Mouse (Mus musculus) embryonic facial prominence, embryonic 14.5 days (tissue): ENCODE measurements around the gene Prtn3. TPM values are rescaled to one million over a fixed set of nuclear protein-coding genes. Genes with fewer than 3 reads are reported as not detected.
A peak's percentile ranks its signal among the peaks of the same experiment; 100 is the strongest.

Experiments used
- ATAC-seq: fragments of 200-750 bp; cut with Nextera tagmentation; 2 replicates; pipeline ENCODE4 v1.8.0; 2017; ENCODE audit warnings: low read depth, moderate number of reproducible peaks, moderate TSS enrichment
- DNase-seq: peaks from one replicate; pipeline ENCODE4 v3.0.0-alpha.2; 2015; ENCODE audit warnings: low spot score
- H3K27ac ChIP-seq: fragments of 300-500 bp; sonication (generic); replicated peaks from 2 replicates; pipeline ENCODE4 v1.5.1; 2014; ENCODE audit warnings: low read depth, mild to moderate bottlenecking, low read length, moderate library complexity
- H3K27me3 ChIP-seq: fragments of 300-500 bp; sonication (generic); replicated peaks from 2 replicates; pipeline ENCODE4 v1.6.1; 2014; ENCODE audit warnings: low read length; ENCODE audit not compliant: control insufficient read depth, insufficient read depth
- H3K36me3 ChIP-seq: fragments of 300-500 bp; sonication (generic); 2 replicates; pipeline ENCODE4 v1.6.1; 2014; ENCODE audit warnings: low read length, mixed read lengths; ENCODE audit not compliant: control insufficient read depth, insufficient read depth
- H3K4me1 ChIP-seq: fragments of 300-500 bp; sonication (generic); 2 replicates; pipeline ENCODE4 v1.6.1; 2014; ENCODE audit warnings: antibody characterized with exemption, low read length; ENCODE audit not compliant: control insufficient read depth, insufficient read depth
- H3K4me2 ChIP-seq: fragments of 300-500 bp; sonication (generic); 2 replicates; pipeline ENCODE4 v1.6.1; 2014; ENCODE audit warnings: low read depth, mild to moderate bottlenecking, low read length, moderate library complexity, mixed read lengths
- H3K4me3 ChIP-seq: fragments of 300-500 bp; sonication (generic); 2 replicates; pipeline ENCODE4 v1.5.1; 2014; ENCODE audit warnings: low read depth, mild to moderate bottlenecking, low read length
- H3K9ac ChIP-seq: fragments of 300-500 bp; sonication (generic); 2 replicates; pipeline ENCODE4 v1.6.1; 2014; ENCODE audit warnings: low read depth, mild to moderate bottlenecking, low read length, moderate library complexity, mixed read lengths
- H3K9me3 ChIP-seq: fragments of 300-500 bp; sonication (generic); 2 replicates; pipeline ENCODE4 v1.6.1; 2016; ENCODE audit warnings: low read length; ENCODE audit not compliant: control insufficient read depth
- WGBS: fragments of 180-500 bp; shearing (Covaris S2); extraction: QIAGEN DNeasy Blood & Tissue Kit; methylation state at CpG from one replicate; pipeline ENCODE4 v1.1.7; 2014; 5-methylcytosine and 5-hydroxymethylcytosine counted together
- polyA plus RNA-seq: library from polyadenylated mRNA; unstranded; fragments of >200 nt; fragmentation: Nextera tagmentation; extraction: Ambion mirVana; gene quantifications from 2 replicates; pipeline ENCODE4 v1.2.1, GENCODE M21; 2014

Prtn3 gene
- polyA plus RNA-seq: 4.1 and 6.7 TPM in 2 replicates

DNA sequence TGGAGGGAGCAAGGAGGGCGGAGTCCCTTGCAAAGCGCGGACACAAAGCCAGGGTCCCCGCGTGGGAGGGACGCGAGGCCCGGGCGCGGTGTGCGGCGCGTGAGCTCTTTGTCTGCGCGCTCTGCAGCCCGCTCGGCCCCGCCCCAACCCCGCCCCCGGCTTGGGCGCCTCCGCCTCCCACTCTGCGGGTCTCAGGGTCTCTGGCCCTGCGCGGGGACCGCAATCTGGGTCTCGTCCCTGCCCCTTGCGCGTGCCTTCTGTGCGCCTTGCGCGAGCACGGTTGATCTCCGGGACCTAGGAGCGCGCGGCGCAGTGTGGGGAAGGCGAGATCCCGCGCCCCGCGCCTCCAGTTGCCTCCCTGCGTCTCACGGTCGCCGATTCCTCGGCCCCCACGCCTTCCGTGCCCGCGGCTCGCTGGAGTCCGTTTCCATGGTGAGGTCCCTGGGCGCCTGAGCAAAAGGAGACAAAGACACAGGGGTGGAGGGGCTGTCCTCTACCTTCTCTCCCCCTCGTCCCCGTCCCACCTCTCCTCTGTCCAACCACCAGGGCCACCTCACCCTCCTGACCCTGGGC, at the start of gene Prtn3, which contains the start of gene Plppr3:
Prtn3 (plus strand) TSS at position 187 of the 573 bp plus-strand sequence.
Plppr3 (minus strand) TSS at position 345 of the 573 bp plus-strand sequence.
- H3K4me1 ChIP-seq: peaks cover 14% of the 10 kb centered on the region; the same call in 1 of the 2 replicates
- H3K36me3 ChIP-seq: peaks cover 21% of the 10 kb centered on the region; the same call in 1 of the 2 replicates
- no peaks in the 10 kb centered on the region for H3K27me3 ChIP-seq
- peak within 1 kb of the TSS; percentile 81 for H3K4me2 ChIP-seq
- WGBS: 0% methylated on average over 29 of the region's 57 CpGs
- H3K9me3 ChIP-seq: no peaks in the 10 kb centered on the region
- peak within 1 kb of the TSS; percentile 82 for H3K9ac ChIP-seq
- DNase-seq (peak; percentile 83), ATAC-seq (peak; percentile 91)
- H3K4me3 ChIP-seq: peak within 1 kb of the TSS; percentile 68
- H3K27ac ChIP-seq: peak within 1 kb of the TSS; percentile 85

DNA sequence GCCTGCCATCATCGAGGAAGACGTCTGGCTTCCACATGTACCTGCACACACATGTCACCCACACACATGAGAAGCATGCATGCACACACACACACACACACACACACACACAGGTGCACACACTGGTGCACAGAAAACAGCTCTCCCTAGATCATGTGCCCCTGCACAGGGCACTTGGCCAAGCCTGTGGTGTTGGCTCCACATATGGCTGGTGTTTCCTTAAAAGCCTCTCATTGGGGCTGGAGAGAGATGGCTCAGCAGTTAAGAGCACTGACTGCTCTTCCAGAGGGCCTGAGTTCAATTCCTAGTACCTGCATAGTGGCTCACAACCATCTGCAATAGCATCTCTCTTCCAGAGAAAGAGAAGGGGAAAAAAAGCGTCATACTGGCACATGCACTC, 42.7 kb upstream of the Prtn3 start:
- Histone ChIP-seq H3K27me3 (no peaks in the 10 kb centered on the region), H3K4me3 (no peak overlapping the region), H3K9ac (no peak overlapping the region), H3K27ac (no peak overlapping the region), H3K36me3 (no peaks in the 10 kb centered on the region), H3K4me2 (no peak overlapping the region), H3K4me1 (no peaks in the 10 kb centered on the region), H3K9me3 (no peaks in the 10 kb centered on the region)
- ATAC-seq (no peak), DNase-seq (no peak)
- WGBS: 69% methylated on average over 1 of the region's 3 CpGs

DNA sequence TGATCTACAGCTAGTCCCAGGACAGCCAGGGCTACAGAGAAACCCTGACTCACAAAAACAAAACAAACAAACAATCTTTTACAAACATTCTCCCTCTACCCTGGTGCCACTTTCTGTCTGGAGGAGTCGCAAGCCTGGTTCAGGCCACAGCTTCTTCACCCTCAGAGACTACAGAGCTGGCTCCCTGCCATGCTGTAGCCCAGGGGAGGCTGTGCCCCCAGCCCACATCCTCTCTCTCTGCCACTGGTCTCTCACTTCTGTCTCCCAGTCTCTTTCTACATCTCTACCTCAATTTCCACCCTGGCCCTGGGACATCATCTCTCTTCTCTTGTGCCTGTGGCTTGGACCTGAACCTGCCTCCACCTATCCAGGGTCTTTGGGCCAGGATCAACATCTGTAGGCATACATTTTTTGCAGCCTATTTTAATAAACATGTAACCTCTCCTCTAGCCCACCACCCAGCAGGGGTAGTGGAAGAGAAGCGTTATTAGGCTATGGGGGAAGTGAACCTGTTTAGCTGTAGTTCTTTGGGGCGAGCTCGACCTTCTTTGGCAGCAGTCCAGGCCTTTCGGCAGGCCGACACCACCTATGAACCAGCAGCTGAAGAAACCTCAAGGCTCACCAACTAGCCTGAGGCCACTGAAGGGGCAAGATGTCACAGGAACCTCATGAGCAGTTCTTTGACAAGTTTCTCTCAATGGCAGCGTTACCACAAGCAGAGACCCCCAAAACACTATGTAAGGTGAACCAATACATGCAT, 42.1 kb upstream of the Prtn3 start:
- Histone ChIP-seq H3K9ac (no peak overlapping the region), H3K36me3 (no peaks in the 10 kb centered on the region), H3K4me2 (no peak overlapping the region), H3K27ac (no peak overlapping the region), H3K4me1 (no peaks in the 10 kb centered on the region), H3K4me3 (no peak overlapping the region), H3K9me3 (no peaks in the 10 kb centered on the region), H3K27me3 (no peaks in the 10 kb centered on the region)
- 53% methylated on average over 7 of the region's 7 CpGs for WGBS
- no peak for ATAC-seq
- DNase-seq: no peak

DNA sequence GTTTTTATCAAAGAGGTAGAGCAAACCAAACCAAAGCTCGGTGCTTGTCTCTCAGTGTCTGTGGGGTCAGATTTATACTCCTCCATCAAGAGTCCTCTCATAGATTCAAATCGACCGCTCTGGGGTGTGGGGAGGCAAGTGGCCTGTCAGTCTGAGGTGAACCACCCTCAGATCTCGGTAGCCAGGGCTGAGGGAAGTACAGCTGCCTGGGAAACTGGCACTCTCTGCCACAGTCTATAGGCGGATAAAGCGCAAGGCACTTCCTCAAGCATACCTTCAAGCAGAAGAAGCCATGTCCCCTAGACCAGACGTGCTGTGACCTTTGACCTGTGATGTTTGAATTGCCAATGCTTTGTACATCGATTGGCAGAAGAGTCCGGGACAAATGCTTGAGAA, 41.5 kb upstream of the Prtn3 start:
- DNase-seq: no peak
- H3K9ac ChIP-seq: no peak overlapping the region

DNA sequence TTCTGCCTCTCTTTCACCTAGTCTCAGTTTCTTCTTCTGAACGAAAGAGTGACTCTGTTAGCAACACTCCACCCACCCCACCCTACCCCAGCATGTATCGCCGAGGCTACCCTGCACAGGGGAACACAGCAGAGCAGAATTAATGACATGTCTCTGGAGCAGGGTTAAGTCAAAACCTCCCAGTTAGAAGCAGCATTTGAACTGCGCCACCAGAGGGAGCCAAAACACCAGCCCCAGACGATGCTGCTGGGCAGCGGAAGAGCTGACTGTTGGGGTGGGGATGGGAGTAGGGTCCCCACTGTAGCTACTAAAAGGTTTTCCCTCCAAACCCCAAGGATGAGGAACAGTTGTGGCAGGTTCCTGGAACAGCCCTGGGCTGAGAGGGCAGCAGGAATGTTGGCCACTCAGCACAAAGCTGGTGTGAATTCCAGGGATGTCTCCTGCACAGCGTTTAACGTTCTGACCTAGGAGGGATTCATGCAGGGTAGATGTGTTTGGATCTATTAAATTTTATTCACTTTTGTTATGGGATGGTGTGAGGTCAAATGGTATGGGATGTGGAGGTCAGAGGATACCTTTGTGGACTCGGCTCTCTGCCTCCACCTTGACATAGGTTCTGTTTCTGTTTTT, 39.4 kb upstream of the Prtn3 start:
- WGBS: 24% methylated on average over 9 of the region's 9 CpGs
- H3K27me3 ChIP-seq: no peaks in the 10 kb centered on the region
- H3K4me3 ChIP-seq: no peak overlapping the region
- DNase-seq: peak; percentile 72
- H3K9me3 ChIP-seq: no peaks in the 10 kb centered on the region
- H3K9ac ChIP-seq: no peak overlapping the region
- no peaks in the 10 kb centered on the region for H3K4me1 ChIP-seq
- no peak overlapping the region for H3K27ac ChIP-seq
- H3K36me3 ChIP-seq: no peaks in the 10 kb centered on the region
- H3K4me2 ChIP-seq: no peak overlapping the region
- ATAC-seq: peak; percentile 70

More for the DNA sequence above, 41.5 kb upstream of the Prtn3 start:
- no peaks in the 10 kb centered on the region for H3K4me1 ChIP-seq
- H3K4me2 ChIP-seq: no peak overlapping the region
- no peaks in the 10 kb centered on the region for H3K9me3 ChIP-seq
- H3K36me3 ChIP-seq: no peaks in the 10 kb centered on the region
- H3K4me3 ChIP-seq: no peak overlapping the region
- no peak overlapping the region for H3K27ac ChIP-seq
- no peak for ATAC-seq
- H3K27me3 ChIP-seq: no peaks in the 10 kb centered on the region
- 72% methylated on average over 9 of the region's 9 CpGs for WGBS

DNA sequence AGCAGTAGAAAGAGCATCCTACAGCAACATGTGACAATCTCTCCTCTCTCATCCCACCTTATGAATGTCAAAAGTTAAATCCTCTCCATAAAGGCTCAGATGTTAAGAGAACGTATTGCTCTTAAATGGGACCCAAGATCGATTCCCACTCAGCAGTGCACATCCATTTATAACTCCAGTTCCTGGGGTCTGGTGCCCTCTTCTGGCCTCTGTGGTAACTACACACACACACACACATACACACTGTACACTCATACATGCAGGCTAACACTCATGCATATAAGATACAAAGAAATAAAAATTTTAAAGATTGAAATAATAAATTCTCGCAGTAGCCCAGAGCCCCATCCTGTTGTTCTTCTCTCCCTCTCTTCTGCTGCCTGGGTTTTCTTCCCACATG, 37.4 kb upstream of the Prtn3 start:
- ATAC-seq (no peak), DNase-seq (no peak)
- H3K36me3 ChIP-seq: no peaks in the 10 kb centered on the region
- H3K9me3 ChIP-seq: no peaks in the 10 kb centered on the region
- no peaks in the 10 kb centered on the region for H3K27me3 ChIP-seq
- no peak overlapping the region for H3K4me3 ChIP-seq
- 97% methylated on average over 3 of the region's 3 CpGs for WGBS
- H3K9ac ChIP-seq: no peak overlapping the region
- no peak overlapping the region for H3K4me2 ChIP-seq
- H3K27ac ChIP-seq: no peak overlapping the region
- peaks cover 9% of the 10 kb centered on the region; the same call in 1 of the 2 replicates for H3K4me1 ChIP-seq

DNA sequence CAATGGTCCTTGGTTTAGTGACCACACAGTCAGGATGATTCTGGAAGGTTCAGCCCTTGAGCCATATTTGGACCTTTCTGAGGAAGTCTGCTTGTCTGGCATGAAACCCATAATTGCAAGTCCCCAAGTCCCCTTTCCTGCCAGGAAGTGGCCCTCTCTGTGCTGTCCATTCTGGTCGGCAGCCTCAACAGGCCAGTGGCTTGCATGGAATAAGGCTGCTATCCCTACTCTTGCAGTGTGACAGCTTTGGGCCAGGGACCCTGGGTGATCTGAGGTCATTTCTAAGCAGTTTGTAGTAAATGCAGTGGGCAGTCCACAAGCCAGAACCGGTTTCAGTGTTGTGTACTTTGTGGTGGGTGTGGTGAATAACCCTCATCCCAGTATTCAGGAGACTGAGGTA, 36.1 kb upstream of the Prtn3 start:
- Histone ChIP-seq H3K4me2 (no peak overlapping the region), H3K27me3 (no peaks in the 10 kb centered on the region), H3K4me3 (no peak overlapping the region), H3K9ac (no peak overlapping the region), H3K4me1 (peaks cover 13% of the 10 kb centered on the region), H3K9me3 (no peaks in the 10 kb centered on the region), H3K27ac (no peak overlapping the region), H3K36me3 (no peaks in the 10 kb centered on the region)
- DNase-seq: no peak
- 58% methylated on average over 2 of the region's 2 CpGs for WGBS
- ATAC-seq: no peak

DNA sequence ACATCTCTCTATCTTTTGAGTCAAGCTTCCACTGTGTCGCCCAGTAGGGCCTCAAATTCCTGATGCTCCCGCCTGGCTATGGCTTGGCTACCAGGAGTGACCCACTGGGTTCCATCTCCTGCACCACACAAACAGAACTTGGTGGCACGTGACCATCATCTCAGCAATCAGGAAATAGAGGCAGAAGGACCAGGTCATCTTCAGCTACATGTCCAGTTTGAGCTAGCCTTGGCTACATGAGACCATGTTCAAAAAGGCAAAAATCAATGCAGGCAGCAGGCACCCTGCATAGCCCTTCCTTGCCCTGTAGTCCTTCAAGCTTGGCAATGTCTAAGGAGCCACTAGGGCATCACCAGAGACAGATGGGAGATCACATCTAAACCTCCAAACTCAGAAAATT, 34.2 kb upstream of the Prtn3 start:
- Histone ChIP-seq H3K4me3 (no peak overlapping the region), H3K4me1 (peaks cover 21% of the 10 kb centered on the region), H3K9me3 (no peaks in the 10 kb centered on the region), H3K27ac (peak overlapping the region; percentile 95), H3K9ac (no peak overlapping the region), H3K27me3 (no peaks in the 10 kb centered on the region), H3K36me3 (no peaks in the 10 kb centered on the region), H3K4me2 (peak overlapping the region; percentile 76)
- no peak for DNase-seq
- 87% methylated on average over 3 of the region's 3 CpGs for WGBS
- no peak for ATAC-seq
